Mouse (Mus musculus) heart, postnatal 0 days (tissue): ENCODE data around the gene Tmem251. TPM values are rescaled to one million over a fixed set of nuclear protein-coding genes. Genes with fewer than 3 reads are reported as not detected.
A peak's percentile ranks its signal among the peaks of the same experiment; 100 is the strongest.

Experiments used
- ATAC-seq: fragments of 200-750 bp; cut with Nextera tagmentation; 2 replicates; pipeline ENCODE4 v1.8.0; 2017; ENCODE audit warnings: low read depth, moderate number of reproducible peaks, moderate library complexity; ENCODE audit not compliant: insufficient read depth
- DNase-seq: peaks from one replicate; pipeline ENCODE4 v3.0.0-alpha.2; 2016; ENCODE audit warnings: low spot score
- H3K27ac ChIP-seq: fragments of 300-500 bp; sonication (generic); 2 replicates; pipeline ENCODE4 v1.5.1; 2014; ENCODE audit warnings: low read depth, mild to moderate bottlenecking
- H3K27me3 ChIP-seq: fragments of 300-500 bp; sonication (generic); 2 replicates; pipeline ENCODE4 v1.6.1; 2014; ENCODE audit warnings: low read length, mixed read lengths; ENCODE audit not compliant: control insufficient read depth, insufficient read depth
- H3K36me3 ChIP-seq: fragments of 300-500 bp; sonication (generic); replicated peaks from 2 replicates; pipeline ENCODE4 v1.6.1; 2014; ENCODE audit warnings: low read length, mixed read lengths; ENCODE audit not compliant: control insufficient read depth, insufficient read depth
- H3K4me1 ChIP-seq: fragments of 300-500 bp; sonication (generic); 2 replicates; pipeline ENCODE4 v1.6.1; 2014; ENCODE audit warnings: antibody characterized with exemption; ENCODE audit not compliant: control insufficient read depth, insufficient read depth
- H3K4me2 ChIP-seq: fragments of 300-500 bp; sonication (generic); 2 replicates; pipeline ENCODE4 v1.6.1; 2014; ENCODE audit warnings: low read depth, mild to moderate bottlenecking, low read length, moderate library complexity
- H3K4me3 ChIP-seq: fragments of 300-500 bp; sonication (generic); 2 replicates; pipeline ENCODE4 v1.5.1; 2014; ENCODE audit warnings: low read depth, low read length
- H3K9ac ChIP-seq: fragments of 300-500 bp; sonication (generic); replicated peaks from 2 replicates; pipeline ENCODE4 v1.6.1; 2014; ENCODE audit warnings: low read depth, low read length, mixed read lengths
- H3K9me3 ChIP-seq: fragments of 300-500 bp; sonication (generic); replicated peaks from 2 replicates; pipeline ENCODE4 v1.6.1; 2016; ENCODE audit warnings: low read length; ENCODE audit not compliant: control insufficient read depth
- CTCF ChIP-seq: IDR thresholded peaks from 2 replicates; pipeline ENCODE4 v1.5.1; 2016; ENCODE audit warnings: antibody characterized with exemption, control low read depth, low read depth
- EP300 ChIP-seq: IDR thresholded peaks from 2 replicates; pipeline ENCODE4 v1.6.1; 2016; ENCODE audit warnings: antibody characterized with exemption, low read depth
- WGBS: fragments of 180-500 bp; shearing (Covaris S2); extraction: QIAGEN DNeasy Blood & Tissue Kit; methylation state at CpG from one replicate; pipeline ENCODE4 v1.1.7; 2014; 5-methylcytosine and 5-hydroxymethylcytosine counted together
- polyA plus RNA-seq: library from polyadenylated mRNA; unstranded; fragments of >200 nt; fragmentation: Nextera tagmentation; extraction: Ambion mirVana; gene quantifications from 2 replicates; pipeline ENCODE4 v1.2.1, GENCODE M21; 2015
- total RNA-seq: library from RNA; depleted of rRNA; stranded (reverse); fragments of >200 nt; gene quantifications from 2 replicates; pipeline ENCODE4 v1.2.3, GENCODE M21; 2014; ENCODE audit warnings: low replicate concordance

Gene Tmem251
- total and polyA plus RNA-seq, 2 experiments from 2014 or later, result 2.6 to 10.0 TPM

DNA sequence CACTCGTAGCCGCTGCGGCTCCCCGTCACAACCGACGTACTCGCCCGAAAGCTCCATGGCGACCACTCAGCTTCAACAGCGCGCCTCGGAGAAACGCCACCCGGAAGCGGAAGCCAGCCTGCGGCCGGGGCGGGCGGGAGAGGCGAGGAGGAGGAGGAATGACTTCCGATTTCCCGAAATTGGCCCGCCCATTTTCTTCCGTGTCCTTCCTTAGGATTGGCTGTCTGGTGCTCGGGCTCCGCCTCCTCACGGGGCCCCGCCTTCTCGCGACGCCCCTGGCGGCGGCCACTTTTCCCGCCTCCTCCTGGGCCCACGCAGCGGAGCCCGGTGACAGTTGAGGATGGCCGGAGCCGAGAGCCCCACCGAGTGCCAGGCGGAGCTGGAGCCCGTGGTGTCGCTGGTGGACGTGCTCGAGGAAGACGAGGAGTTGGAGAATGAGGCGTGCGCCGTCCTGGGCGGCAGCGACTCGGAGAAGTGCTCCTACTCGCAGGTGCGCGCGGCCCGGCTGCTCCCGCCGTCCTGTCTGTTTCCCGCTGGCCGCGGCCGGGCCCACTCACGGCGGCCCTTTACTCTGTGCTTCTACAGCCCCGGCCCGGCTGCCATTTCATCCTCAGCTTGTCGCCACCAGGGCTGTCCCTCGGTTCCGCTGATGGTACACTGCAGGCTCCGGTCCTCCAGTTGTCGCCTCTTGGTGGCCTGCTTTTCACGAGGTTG is 14.3 kb downstream of the Tmem251 start, which contains the start of the genes Gm28051, Gon7 and Ubr7:
Gene Gm28051 (minus strand): TSS at position 77 of the 714 bp plus-strand sequence.
Gene Gon7 (minus strand): TSS at position 115 of the 714 bp plus-strand sequence.
Gene Ubr7 (plus strand): TSS at position 279 of the 714 bp plus-strand sequence.
- ATAC-seq, result peak; percentile 98
- peak within 1 kb of the TSS; percentile 86 for H3K27ac ChIP-seq
- DNase-seq, result peak; percentile 98

GRCm38 (mm10) chr12:102758403-102758756 is 14.8 kb downstream of the Tmem251 start, which contains the start of gene Gm20604:
Gm20604 (minus strand) TSS chr12:102758672.
- no peaks in the 10 kb centered on the region for H3K9me3 ChIP-seq
- no peak for DNase-seq
- WGBS, result under 1% methylated on average over 10 of the region's 10 CpGs
- peaks cover 8% of the 10 kb centered on the region; the same call in 1 of the 2 replicates for H3K36me3 ChIP-seq
- no peaks in the 10 kb centered on the region for H3K27me3 ChIP-seq
- ATAC-seq, result no peak
- H3K27ac ChIP-seq, result peak within 1 kb of the TSS; percentile 86
- peak within 1 kb of the TSS; percentile 87 for H3K4me2 ChIP-seq
- H3K4me1 ChIP-seq, result peaks cover 15% of the 10 kb centered on the region
- H3K4me3 ChIP-seq, result peak within 1 kb of the TSS; percentile 94
- TF ChIP-seq EP300 (no peak), CTCF (no peak)
- peak within 1 kb of the TSS; percentile 80 for H3K9ac ChIP-seq

More for the DNA sequence above, 14.3 kb downstream of the Tmem251 start, which contains the start of the genes Gm28051, Gon7 and Ubr7:
- Histone ChIP-seq H3K4me3 (peak within 1 kb of the TSS; percentile 94), H3K9me3 (no peaks in the 10 kb centered on the region), H3K4me1 (peaks cover 15% of the 10 kb centered on the region), H3K9ac (peak within 1 kb of the TSS; percentile 80), H3K4me2 (peak within 1 kb of the TSS; percentile 87), H3K27me3 (no peaks in the 10 kb centered on the region), H3K36me3 (peaks cover 7% of the 10 kb centered on the region; the same call in 1 of the 2 replicates)
- TF ChIP-seq CTCF (peak; percentile 52), EP300 (0 out of 2 replicates have a peak, but pooled peaks have one; percentile 11)
- WGBS, result under 1% methylated on average over 69 of the region's 73 CpGs

DNA sequence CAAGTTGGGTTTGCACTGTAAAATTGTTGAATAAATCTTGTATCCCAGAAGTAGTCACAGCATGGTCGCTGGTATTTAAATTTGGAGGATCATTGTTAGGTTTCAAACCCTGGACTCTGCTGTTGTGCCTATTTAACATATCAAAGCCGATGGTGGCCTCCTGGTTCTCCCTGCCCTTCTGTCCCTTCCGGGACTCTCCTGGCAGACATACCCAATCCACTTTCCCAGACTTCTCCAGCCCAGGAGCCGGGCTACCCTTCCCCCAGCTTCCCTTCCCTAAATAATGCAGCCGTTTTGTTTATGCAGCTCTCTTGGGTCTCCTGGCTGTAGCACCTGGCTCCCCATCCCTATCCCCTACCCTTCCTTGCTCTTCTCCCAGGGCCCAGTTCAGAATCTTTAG is 15.4 kb downstream of the Tmem251 start:
- H3K9me3 ChIP-seq, result no peaks in the 10 kb centered on the region
- H3K36me3 ChIP-seq, result peaks cover 12% of the 10 kb centered on the region; the same call in 1 of the 2 replicates
- H3K27me3 ChIP-seq, result no peaks in the 10 kb centered on the region
- H3K27ac ChIP-seq, result peak overlapping the region; percentile 86
- ATAC-seq, result no peak
- peak overlapping the region; percentile 87 for H3K4me2 ChIP-seq
- peak overlapping the region; percentile 94 for H3K4me3 ChIP-seq
- WGBS, result 4% methylated on average over 5 of the region's 5 CpGs
- TF ChIP-seq EP300, result no peak
- no peak for TF ChIP-seq CTCF
- H3K4me1 ChIP-seq, result peaks cover 15% of the 10 kb centered on the region
- H3K9ac ChIP-seq, result peak overlapping the region; percentile 80
- DNase-seq, result no peak

DNA sequence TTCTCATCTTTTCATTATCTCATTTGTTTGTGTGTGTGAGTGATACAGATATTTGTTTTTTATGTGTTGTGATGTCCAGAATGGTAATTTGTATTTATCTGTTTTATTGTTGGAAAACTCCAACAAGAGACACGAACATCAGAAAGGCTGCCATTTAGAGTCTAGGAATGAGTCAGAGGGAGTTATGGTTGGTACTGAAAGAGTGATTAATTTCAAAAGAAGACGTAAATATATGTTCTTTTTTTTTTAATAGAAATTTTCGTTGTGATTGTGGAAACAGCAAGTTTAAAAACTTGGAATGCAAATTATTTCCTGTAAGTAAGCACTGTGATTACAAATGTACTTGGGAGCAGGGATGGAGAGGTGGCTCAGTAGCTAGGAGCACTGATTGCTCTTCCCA is 18.1 kb downstream of the Tmem251 start:
- Histone ChIP-seq H3K4me1 (peaks cover 13% of the 10 kb centered on the region), H3K27me3 (no peaks in the 10 kb centered on the region), H3K9me3 (no peaks in the 10 kb centered on the region), H3K9ac (no peak overlapping the region), H3K36me3 (peaks cover 35% of the 10 kb centered on the region), H3K27ac (no peak overlapping the region), H3K4me3 (no peak overlapping the region), H3K4me2 (no peak overlapping the region)
- ATAC-seq, result no peak
- WGBS, result 78% methylated on average over 3 of the region's 3 CpGs
- no peak for TF ChIP-seq EP300
- no peak for DNase-seq

GRCm38 (mm10) chr12:102763696-102764095 is 20.1 kb downstream of the Tmem251 start:
- Histone ChIP-seq H3K4me3 (no peak overlapping the region), H3K27ac (no peak overlapping the region), H3K9me3 (no peaks in the 10 kb centered on the region), H3K9ac (no peak overlapping the region), H3K4me1 (peaks cover 8% of the 10 kb centered on the region), H3K4me2 (no peak overlapping the region), H3K36me3 (peaks cover 55% of the 10 kb centered on the region), H3K27me3 (no peaks in the 10 kb centered on the region)
- ATAC-seq (no peak), DNase-seq (no peak)
- no peak for TF ChIP-seq EP300
- TF ChIP-seq CTCF, result no peak

GRCm38 (mm10) chr12:102769000-102769399 is 25.4 kb downstream of the Tmem251 start:
- Histone ChIP-seq H3K9ac (no peak overlapping the region), H3K4me2 (no peak overlapping the region), H3K9me3 (no peaks in the 10 kb centered on the region), H3K4me1 (no peaks in the 10 kb centered on the region), H3K36me3 (peaks cover 94% of the 10 kb centered on the region), H3K27ac (no peak overlapping the region), H3K4me3 (no peak overlapping the region), H3K27me3 (no peaks in the 10 kb centered on the region)
- WGBS, result 85% methylated on average over 4 of the region's 4 CpGs
- TF ChIP-seq CTCF (peak; percentile 40), EP300 (no peak)
- ATAC-seq (no peak), DNase-seq (peak; percentile 15)
